Mouse (Mus musculus) ES-E14 (cell line): ENCODE results near the gene Ptprk. TPM values are rescaled to one million over a fixed set of nuclear protein-coding genes. Genes with fewer than 3 reads are reported as not detected.

Experiments used
- DNase-seq: peaks from one replicate; pipeline ENCODE4 v3.0.0-alpha.2; 2013; ENCODE audit warnings: low read depth, low spot score
- H3K27ac ChIP-seq: 2 replicates; pipeline ENCODE4 v1.5.1; 2012; ENCODE audit warnings: low read depth, mild to moderate bottlenecking, low read length, moderate library complexity, mixed read lengths; ENCODE audit not compliant: poor library complexity, insufficient read depth, severe bottlenecking
- H3K36me3 ChIP-seq: 2 replicates; pipeline ENCODE4 v1.6.1; 2012; ENCODE audit warnings: mild to moderate bottlenecking, low read length, moderate library complexity, mixed read lengths; ENCODE audit not compliant: control insufficient read depth, poor library complexity, insufficient read depth, severe bottlenecking
- H3K4me1 ChIP-seq, 2 experiments: fragments of 150-350 bp in 1 of 2; sonication (generic) in 1 of 2; 2 replicates each; pipeline ENCODE4 v1.6.1; 2012; ENCODE audit warnings: low read length in 2 of 2, mild to moderate bottlenecking in 1 of 2, mixed read lengths in 1 of 2; ENCODE audit not compliant: control insufficient read depth in 2 of 2, insufficient read depth in 2 of 2, poor library complexity in 1 of 2
- H3K4me3 ChIP-seq, 2 experiments: fragments of 150-350 bp in 1 of 2; sonication (generic) in 1 of 2; 2 replicates each; pipeline ENCODE4 v1.5.1; 2012; ENCODE audit warnings: low read length in 2 of 2, low read depth in 1 of 2, mild to moderate bottlenecking in 1 of 2, mixed read lengths in 1 of 2; ENCODE audit not compliant: insufficient read depth in 1 of 2, poor library complexity in 1 of 2, severe bottlenecking in 1 of 2
- H3K9ac ChIP-seq: 2 replicates; pipeline ENCODE4 v1.6.1; 2012; ENCODE audit warnings: low read depth, mild to moderate bottlenecking, low read length, mixed read lengths; ENCODE audit not compliant: poor library complexity, insufficient read depth, severe bottlenecking
- H3K9me3 ChIP-seq: fragments of 150-350 bp; sonication (generic); 2 replicates; pipeline ENCODE4 v1.6.1; 2012; ENCODE audit warnings: low read depth, mild to moderate bottlenecking, low read length; ENCODE audit not compliant: control insufficient read depth, insufficient read depth
- CHD2 ChIP-seq: IDR thresholded peaks from 2 replicates; pipeline ENCODE4 v1.6.1; 2014; ENCODE audit warnings: mild to moderate bottlenecking, low read depth, low read length, inconsistent platforms
- HCFC1 ChIP-seq: IDR thresholded peaks from 2 replicates; pipeline ENCODE4 v1.6.1; 2012; ENCODE audit warnings: low read length, inconsistent platforms, borderline replicate concordance; ENCODE audit not compliant: insufficient read depth
- MAFK ChIP-seq: IDR thresholded peaks from 2 replicates; pipeline ENCODE4 v1.6.1; 2014; ENCODE audit warnings: mild to moderate bottlenecking, low read depth, low read length, inconsistent platforms; ENCODE audit not compliant: insufficient read depth
- ZC3H11A ChIP-seq: IDR thresholded peaks from 2 replicates; pipeline ENCODE4 v1.6.1; 2012; ENCODE audit warnings: low read depth, mild to moderate bottlenecking, inconsistent platforms, low read length, borderline replicate concordance
- ZNF384 ChIP-seq: IDR thresholded peaks from 2 replicates; pipeline ENCODE4 v1.6.1; 2012; ENCODE audit warnings: low read depth, low read length, inconsistent platforms
- in situ Hi-C, 2 experiments: fragments of 600-800 bp; cut with MboI; formaldehyde crosslinking; loops; one replicate each; pipeline ENCODE4 v1.15.1; 2025; ENCODE audit warnings: low sequenced_read_pairs in 2 of 2, inconsistent platforms in 1 of 2; ENCODE audit not compliant: unreplicated experiment in 2 of 2
- total RNA-seq: library from RNA; depleted of rRNA; stranded (reverse); fragments of 300-350 nt; gene quantifications from 2 replicates; pipeline ENCODE4 v1.2.3, GENCODE M21; 2012

The Ptprk gene
- total RNA-seq, 1 experiment = 67.0 TPM

GRCm38 (mm10) chr10:28215153-28215552, 140.5 kb downstream of the Ptprk start:
- H3K36me3 ChIP-seq = no peaks in the 10 kb centered on the region
- H3K4me1 ChIP-seq = peaks cover 0 to 1% of the 10 kb centered on the region in 2 experiments; a peak in 1 of 4 replicates
- TF ChIP-seq ZNF384 (no peak), ZC3H11A (no peak), CHD2 (no peak), HCFC1 (no peak), MAFK (no peak)
- no peak overlapping the region for H3K4me3 ChIP-seq
- no peak for DNase-seq
- H3K9ac ChIP-seq = no peak overlapping the region
- in situ Hi-C loops = no loop called here
- no peaks in the 10 kb centered on the region for H3K9me3 ChIP-seq
- H3K27ac ChIP-seq = no peak overlapping the region

GRCm38 (mm10) chr10:28223602-28224001, 149.0 kb downstream of the Ptprk start:
- TF ChIP-seq CHD2 (no peak), ZNF384 (no peak), ZC3H11A (no peak), HCFC1 (no peak), MAFK (no peak)
- Histone ChIP-seq H3K27ac (no peak overlapping the region), H3K9ac (no peak overlapping the region), H3K36me3 (no peaks in the 10 kb centered on the region), H3K9me3 (no peaks in the 10 kb centered on the region), H3K4me3 (no peak overlapping the region), H3K4me1 (no peaks in the 10 kb centered on the region)
- in situ Hi-C loops = no loop called here
- DNase-seq = no peak

- no peaks in the 10 kb centered on the region for H3K36me3 ChIP-seq
- H3K4me3 ChIP-seq = no peak overlapping the region
- no peak overlapping the region for H3K27ac ChIP-seq
- no peaks in the 10 kb centered on the region for H3K4me1 ChIP-seq
- in situ Hi-C loops = no loop called here
- no peak for DNase-seq
- no peak overlapping the region for H3K9ac ChIP-seq
- H3K9me3 ChIP-seq = no peaks in the 10 kb centered on the region
- TF ChIP-seq ZNF384 (no peak), MAFK (no peak), HCFC1 (no peak), CHD2 (no peak), ZC3H11A (no peak)
Measured at GRCm38 (mm10) chr10:28224376-28224775, 149.8 kb downstream of the Ptprk start.

- H3K4me1 ChIP-seq = no peaks in the 10 kb centered on the region
- no peaks in the 10 kb centered on the region for H3K9me3 ChIP-seq
- H3K4me3 ChIP-seq = no peak overlapping the region
- TF ChIP-seq CHD2 (no peak), ZC3H11A (no peak), HCFC1 (no peak), ZNF384 (no peak), MAFK (no peak)
- no peak overlapping the region for H3K27ac ChIP-seq
- H3K36me3 ChIP-seq = no peaks in the 10 kb centered on the region
- in situ Hi-C loops = no loop called here
- no peak overlapping the region for H3K9ac ChIP-seq
- DNase-seq = no peak
Measured at GRCm38 (mm10) chr10:28225536-28226075, 151.0 kb downstream of the Ptprk start.
